Mouse (Mus musculus): ENCODE data around the gene Olfr693. TPM values are rescaled to one million over a fixed set of nuclear protein-coding genes. Genes with fewer than 3 reads are reported as not detected.
"Not testable (repeated sequence)": the region's sequence is repeated elsewhere in the genome, so short reads cannot be mapped to it uniquely, and the experiment has no call there.

The Olfr693 gene
- polyA plus RNA-seq (2015; fragmentation: Nextera tagmentation; extraction: Ambion mirVana) = not detected in 2 replicates

GRCm38 (mm10) chr7:106680484-106680883 lies at the start of gene Olfr693:
Gene Olfr693, minus strand, starts transcription at chr7:106680584.
- H3K36me3 ChIP-seq (ENCODE audit: control insufficient read depth, insufficient read depth, low read length) = no peaks in the 10 kb centered on the region
- H3K9ac ChIP-seq (ENCODE audit: low read depth, low read length) = no peak within 1 kb of the TSS
- no peak within 1 kb of the TSS for H3K4me3 ChIP-seq (ENCODE audit: low read depth, low read length)
- H3K27me3 ChIP-seq (ENCODE audit: control insufficient read depth, insufficient read depth, low read depth, low read length) = no peaks in the 10 kb centered on the region
- ATAC-seq = no peak
- no peaks in the 10 kb centered on the region for H3K4me1 ChIP-seq (ENCODE audit: control insufficient read depth, insufficient read depth, low read length)
- no peak within 1 kb of the TSS for H3K27ac ChIP-seq (ENCODE audit: low read length)
- no peaks in the 10 kb centered on the region for H3K9me3 ChIP-seq (replicated peaks; ENCODE audit: control insufficient read depth, low read length, poor library complexity, severe bottlenecking)
- H3K4me2 ChIP-seq (ENCODE audit: low read length) = no peak within 1 kb of the TSS

GRCm38 (mm10) chr7:106725654-106726053 lies 45.3 kb upstream of the Olfr693 start:
- not testable (repeated sequence) for H3K36me3 ChIP-seq (ENCODE audit: control insufficient read depth, insufficient read depth, low read length)
- WGBS = 88% methylated on average over 2 of the region's 2 CpGs

GRCm38 (mm10) chr7:106716296-106716695 lies 35.9 kb upstream of the Olfr693 start, which contains the start of gene Olfr695:
Gene Olfr695, minus strand, starts transcription at chr7:106716396.
- no peaks in the 10 kb centered on the region for H3K4me1 ChIP-seq (ENCODE audit: control insufficient read depth, insufficient read depth, low read length)
- no peak within 1 kb of the TSS for H3K4me3 ChIP-seq (ENCODE audit: low read depth, low read length)
- no peak for ATAC-seq
- H3K27me3 ChIP-seq (ENCODE audit: control insufficient read depth, insufficient read depth, low read depth, low read length) = no peaks in the 10 kb centered on the region
- no peaks in the 10 kb centered on the region for H3K36me3 ChIP-seq (ENCODE audit: control insufficient read depth, insufficient read depth, low read length)
- H3K27ac ChIP-seq (ENCODE audit: low read length) = no peak within 1 kb of the TSS
- H3K4me2 ChIP-seq (ENCODE audit: low read length) = no peak within 1 kb of the TSS
- H3K9me3 ChIP-seq (replicated peaks; ENCODE audit: control insufficient read depth, low read length, poor library complexity, severe bottlenecking) = no peaks in the 10 kb centered on the region
- H3K9ac ChIP-seq (ENCODE audit: low read depth, low read length) = no peak within 1 kb of the TSS

More at GRCm38 (mm10) chr7:106725654-106726053, 45.3 kb upstream of the Olfr693 start:
- not testable (repeated sequence) for H3K4me1 ChIP-seq (ENCODE audit: control insufficient read depth, insufficient read depth, low read length); H3K27me3 ChIP-seq (ENCODE audit: control insufficient read depth, insufficient read depth, low read depth, low read length); H3K27ac ChIP-seq (ENCODE audit: low read length); H3K4me3 ChIP-seq (ENCODE audit: low read depth, low read length); H3K9ac ChIP-seq (ENCODE audit: low read depth, low read length); H3K9me3 ChIP-seq (replicated peaks; ENCODE audit: control insufficient read depth, low read length, poor library complexity, severe bottlenecking); H3K4me2 ChIP-seq (ENCODE audit: low read length); ATAC-seq

GRCm38 (mm10) chr7:106711463-106711862 lies 31.1 kb upstream of the Olfr693 start:
- ATAC-seq = no peak
- no peaks in the 10 kb centered on the region for H3K27me3 ChIP-seq (ENCODE audit: control insufficient read depth, insufficient read depth, low read depth, low read length)
- no peak overlapping the region for H3K27ac ChIP-seq (ENCODE audit: low read length)
- H3K4me3 ChIP-seq (ENCODE audit: low read depth, low read length) = no peak overlapping the region
- H3K9me3 ChIP-seq (replicated peaks; ENCODE audit: control insufficient read depth, low read length, poor library complexity, severe bottlenecking) = no peaks in the 10 kb centered on the region; the same call in 1 of the 2 replicates
- no peaks in the 10 kb centered on the region for H3K4me1 ChIP-seq (ENCODE audit: control insufficient read depth, insufficient read depth, low read length)
- no peak overlapping the region for H3K4me2 ChIP-seq (ENCODE audit: low read length)
- no peaks in the 10 kb centered on the region for H3K36me3 ChIP-seq (ENCODE audit: control insufficient read depth, insufficient read depth, low read length)
- H3K9ac ChIP-seq (ENCODE audit: low read depth, low read length) = no peak overlapping the region
- WGBS = 94% methylated on average over 6 of the region's 6 CpGs

GRCm38 (mm10) chr7:106707705-106708104 lies 27.3 kb upstream of the Olfr693 start:
- not testable (repeated sequence) for H3K4me1 ChIP-seq (ENCODE audit: control insufficient read depth, insufficient read depth, low read length); H3K27ac ChIP-seq (ENCODE audit: low read length); H3K27me3 ChIP-seq (ENCODE audit: control insufficient read depth, insufficient read depth, low read depth, low read length); H3K9me3 ChIP-seq (replicated peaks; ENCODE audit: control insufficient read depth, low read length, poor library complexity, severe bottlenecking); H3K9ac ChIP-seq (ENCODE audit: low read depth, low read length); H3K36me3 ChIP-seq (ENCODE audit: control insufficient read depth, insufficient read depth, low read length); ATAC-seq; H3K4me2 ChIP-seq (ENCODE audit: low read length); H3K4me3 ChIP-seq (ENCODE audit: low read depth, low read length)
- 82% methylated on average over 10 of the region's 10 CpGs for WGBS

GRCm38 (mm10) chr7:106696891-106697290 lies 16.5 kb upstream of the Olfr693 start:
- Histone ChIP-seq H3K36me3 (ENCODE audit: control insufficient read depth, insufficient read depth, low read length) (no peaks in the 10 kb centered on the region), H3K9ac (ENCODE audit: low read depth, low read length) (no peak overlapping the region), H3K27me3 (ENCODE audit: control insufficient read depth, insufficient read depth, low read depth, low read length) (no peaks in the 10 kb centered on the region), H3K4me1 (ENCODE audit: control insufficient read depth, insufficient read depth, low read length) (no peaks in the 10 kb centered on the region), H3K4me3 (ENCODE audit: low read depth, low read length) (no peak overlapping the region), H3K27ac (ENCODE audit: low read length) (no peak overlapping the region), H3K4me2 (ENCODE audit: low read length) (no peak overlapping the region), H3K9me3 (replicated peaks; ENCODE audit: control insufficient read depth, low read length, poor library complexity, severe bottlenecking) (no peaks in the 10 kb centered on the region; the same call in 1 of the 2 replicates)
- ATAC-seq = no peak
- WGBS = 73% methylated on average over 1 of the region's 1 CpGs

GRCm38 (mm10) chr7:106692976-106693375 lies 12.6 kb upstream of the Olfr693 start:
- WGBS = 86% methylated on average over 3 of the region's 3 CpGs
- H3K9ac ChIP-seq (ENCODE audit: low read depth, low read length) = no peak overlapping the region
- H3K9me3 ChIP-seq (replicated peaks; ENCODE audit: control insufficient read depth, low read length, poor library complexity, severe bottlenecking) = no peaks in the 10 kb centered on the region; the same call in 1 of the 2 replicates
- no peaks in the 10 kb centered on the region for H3K4me1 ChIP-seq (ENCODE audit: control insufficient read depth, insufficient read depth, low read length)
- no peak for ATAC-seq
- H3K27ac ChIP-seq (ENCODE audit: low read length) = no peak overlapping the region
- no peak overlapping the region for H3K4me2 ChIP-seq (ENCODE audit: low read length)
- H3K4me3 ChIP-seq (ENCODE audit: low read depth, low read length) = no peak overlapping the region
- H3K36me3 ChIP-seq (ENCODE audit: control insufficient read depth, insufficient read depth, low read length) = no peaks in the 10 kb centered on the region
- no peaks in the 10 kb centered on the region for H3K27me3 ChIP-seq (ENCODE audit: control insufficient read depth, insufficient read depth, low read depth, low read length)

GRCm38 (mm10) chr7:106691714-106692113 lies 11.3 kb upstream of the Olfr693 start, which contains the start of gene Olfr694:
Gene Olfr694, minus strand, starts transcription at chr7:106691814.
- Histone ChIP-seq H3K9me3 (replicated peaks; ENCODE audit: control insufficient read depth, low read length, poor library complexity, severe bottlenecking) (no peaks in the 10 kb centered on the region), H3K27me3 (ENCODE audit: control insufficient read depth, insufficient read depth, low read depth, low read length) (no peaks in the 10 kb centered on the region), H3K27ac (ENCODE audit: low read length) (no peak within 1 kb of the TSS), H3K9ac (ENCODE audit: low read depth, low read length) (no peak within 1 kb of the TSS), H3K36me3 (ENCODE audit: control insufficient read depth, insufficient read depth, low read length) (no peaks in the 10 kb centered on the region), H3K4me3 (ENCODE audit: low read depth, low read length) (no peak within 1 kb of the TSS), H3K4me1 (ENCODE audit: control insufficient read depth, insufficient read depth, low read length) (no peaks in the 10 kb centered on the region), H3K4me2 (ENCODE audit: low read length) (no peak within 1 kb of the TSS)
- 96% methylated on average over 1 of the region's 1 CpGs for WGBS
- no peak for ATAC-seq

- H3K4me1 ChIP-seq (ENCODE audit: control insufficient read depth, insufficient read depth, low read length) = no peaks in the 10 kb centered on the region
- no peaks in the 10 kb centered on the region for H3K9me3 ChIP-seq (replicated peaks; ENCODE audit: control insufficient read depth, low read length, poor library complexity, severe bottlenecking)
- no peaks in the 10 kb centered on the region for H3K27me3 ChIP-seq (ENCODE audit: control insufficient read depth, insufficient read depth, low read depth, low read length)
- no peak overlapping the region for H3K27ac ChIP-seq (ENCODE audit: low read length)
- no peak for ATAC-seq
- WGBS = 87% methylated on average over 2 of the region's 2 CpGs
- H3K9ac ChIP-seq (ENCODE audit: low read depth, low read length) = no peak overlapping the region
- no peaks in the 10 kb centered on the region for H3K36me3 ChIP-seq (ENCODE audit: control insufficient read depth, insufficient read depth, low read length)
- H3K4me2 ChIP-seq (ENCODE audit: low read length) = no peak overlapping the region
- no peak overlapping the region for H3K4me3 ChIP-seq (ENCODE audit: low read depth, low read length)
Observed at GRCm38 (mm10) chr7:106685382-106685781, 5.0 kb upstream of the Olfr693 start.

GRCm38 (mm10) chr7:106652344-106652652 lies 28.1 kb downstream of the Olfr693 start:
- Histone ChIP-seq H3K9me3 (replicated peaks; ENCODE audit: control insufficient read depth, low read length, poor library complexity, severe bottlenecking) (no peaks in the 10 kb centered on the region), H3K27me3 (ENCODE audit: control insufficient read depth, insufficient read depth, low read depth, low read length) (no peaks in the 10 kb centered on the region), H3K27ac (ENCODE audit: low read length) (no peak overlapping the region), H3K4me2 (ENCODE audit: low read length) (no peak overlapping the region), H3K4me1 (ENCODE audit: control insufficient read depth, insufficient read depth, low read length) (no peaks in the 10 kb centered on the region), H3K9ac (ENCODE audit: low read depth, low read length) (no peak overlapping the region), H3K4me3 (ENCODE audit: low read depth, low read length) (no peak overlapping the region), H3K36me3 (ENCODE audit: control insufficient read depth, insufficient read depth, low read length) (no peaks in the 10 kb centered on the region)
- no peak for ATAC-seq

Data from midbrain, embryonic 16.5 days (tissue).